Mouse (Mus musculus): ENCODE results near the gene Tead4. TPM values are rescaled to one million over a fixed set of nuclear protein-coding genes. Genes with fewer than 3 reads are reported as not detected.
"Not testable (repeated sequence)": the region's sequence is repeated elsewhere in the genome, so short reads cannot be mapped to it uniquely, and the experiment has no call there.

Gene Tead4
- polyA plus RNA-seq, 1 experiment, result 29.9 TPM

- H3K36me3 ChIP-seq (ENCODE audit: control insufficient read depth, insufficient read depth, low read length, poor library complexity, severe bottlenecking), result no peaks in the 10 kb centered on the region
- no peaks in the 10 kb centered on the region for H3K9me3 ChIP-seq (replicated peaks; ENCODE audit: control insufficient read depth, insufficient read depth, low read length, poor library complexity, severe bottlenecking)
- H3K9ac ChIP-seq (ENCODE audit: low read depth, poor library complexity, severe bottlenecking), result no peak overlapping the region
- H3K4me3 ChIP-seq (ENCODE audit: low read depth, low read length), result no peak overlapping the region
- H3K4me1 ChIP-seq (ENCODE audit: control insufficient read depth, insufficient read depth, low read length), result peaks cover 2% of the 10 kb centered on the region
- H3K27ac ChIP-seq (ENCODE audit: insufficient read depth, low read length), result no peak overlapping the region
- TF ChIP-seq EP300 (IDR thresholded peaks at IDR 0.05; ENCODE audit: insufficient read depth, low read depth, low read length) (no peak), CTCF (IDR thresholded peaks at IDR 0.05; ENCODE audit: low read depth, low read length) (peak; percentile 87)
- no peaks in the 10 kb centered on the region for H3K27me3 ChIP-seq (ENCODE audit: control insufficient read depth, insufficient read depth, low read length, poor library complexity, severe bottlenecking)
Measured at GRCm38 (mm10) chr6:128308311-128308710, 7.7 kb upstream of the Tead4 start.

- Histone ChIP-seq H3K36me3 (ENCODE audit: control insufficient read depth, insufficient read depth, low read length, poor library complexity, severe bottlenecking) (no peaks in the 10 kb centered on the region), H3K4me3 (ENCODE audit: low read depth, low read length) (no peak overlapping the region), H3K27me3 (ENCODE audit: control insufficient read depth, insufficient read depth, low read length, poor library complexity, severe bottlenecking) (no peaks in the 10 kb centered on the region), H3K9ac (ENCODE audit: low read depth, poor library complexity, severe bottlenecking) (no peak overlapping the region), H3K9me3 (replicated peaks; ENCODE audit: control insufficient read depth, insufficient read depth, low read length, poor library complexity, severe bottlenecking) (no peaks in the 10 kb centered on the region), H3K27ac (ENCODE audit: insufficient read depth, low read length) (no peak overlapping the region), H3K4me1 (ENCODE audit: control insufficient read depth, insufficient read depth, low read length) (peaks cover 2% of the 10 kb centered on the region)
- TF ChIP-seq POLR2A (IDR thresholded peaks at IDR 0.05; ENCODE audit: insufficient read depth, low read length) (no peak), EP300 (IDR thresholded peaks at IDR 0.05; ENCODE audit: insufficient read depth, low read depth, low read length) (no peak), CTCF (IDR thresholded peaks at IDR 0.05; ENCODE audit: low read depth, low read length) (no peak)
Measured at GRCm38 (mm10) chr6:128304801-128305200, 4.2 kb upstream of the Tead4 start.

GRCm38 (mm10) chr6:128302640-128303039, 2.0 kb upstream of the Tead4 start:
- not testable (repeated sequence) for H3K4me3 ChIP-seq (ENCODE audit: low read depth, low read length); H3K27ac ChIP-seq (ENCODE audit: insufficient read depth, low read length); H3K36me3 ChIP-seq (ENCODE audit: control insufficient read depth, insufficient read depth, low read length, poor library complexity, severe bottlenecking); H3K9ac ChIP-seq (ENCODE audit: low read depth, poor library complexity, severe bottlenecking); H3K9me3 ChIP-seq (replicated peaks; ENCODE audit: control insufficient read depth, insufficient read depth, low read length, poor library complexity, severe bottlenecking); H3K27me3 ChIP-seq (ENCODE audit: control insufficient read depth, insufficient read depth, low read length, poor library complexity, severe bottlenecking); H3K4me1 ChIP-seq (ENCODE audit: control insufficient read depth, insufficient read depth, low read length)

GRCm38 (mm10) chr6:128301891-128302290, 1.3 kb upstream of the Tead4 start:
- Histone ChIP-seq H3K9ac (ENCODE audit: low read depth, poor library complexity, severe bottlenecking) (no peak overlapping the region), H3K27me3 (ENCODE audit: control insufficient read depth, insufficient read depth, low read length, poor library complexity, severe bottlenecking) (no peaks in the 10 kb centered on the region), H3K27ac (ENCODE audit: insufficient read depth, low read length) (no peak overlapping the region), H3K4me1 (ENCODE audit: control insufficient read depth, insufficient read depth, low read length) (peaks cover 9% of the 10 kb centered on the region), H3K9me3 (replicated peaks; ENCODE audit: control insufficient read depth, insufficient read depth, low read length, poor library complexity, severe bottlenecking) (no peaks in the 10 kb centered on the region), H3K4me3 (ENCODE audit: low read depth, low read length) (no peak overlapping the region), H3K36me3 (ENCODE audit: control insufficient read depth, insufficient read depth, low read length, poor library complexity, severe bottlenecking) (no peaks in the 10 kb centered on the region)
- TF ChIP-seq CTCF (IDR thresholded peaks at IDR 0.05; ENCODE audit: low read depth, low read length) (no peak), POLR2A (IDR thresholded peaks at IDR 0.05; ENCODE audit: insufficient read depth, low read length) (no peak), EP300 (IDR thresholded peaks at IDR 0.05; ENCODE audit: insufficient read depth, low read depth, low read length) (0 out of 2 replicates have a peak, but pooled peaks have one; percentile 17)

GRCm38 (mm10) chr6:128301458-128301857, 835 bp upstream of the Tead4 start:
- Histone ChIP-seq H3K4me1 (ENCODE audit: control insufficient read depth, insufficient read depth, low read length) (peaks cover 11% of the 10 kb centered on the region), H3K4me3 (ENCODE audit: low read depth, low read length) (no peak overlapping the region), H3K27me3 (ENCODE audit: control insufficient read depth, insufficient read depth, low read length, poor library complexity, severe bottlenecking) (no peaks in the 10 kb centered on the region), H3K27ac (ENCODE audit: insufficient read depth, low read length) (no peak overlapping the region), H3K36me3 (ENCODE audit: control insufficient read depth, insufficient read depth, low read length, poor library complexity, severe bottlenecking) (no peaks in the 10 kb centered on the region), H3K9ac (ENCODE audit: low read depth, poor library complexity, severe bottlenecking) (no peak overlapping the region), H3K9me3 (replicated peaks; ENCODE audit: control insufficient read depth, insufficient read depth, low read length, poor library complexity, severe bottlenecking) (no peaks in the 10 kb centered on the region)
- TF ChIP-seq POLR2A (IDR thresholded peaks at IDR 0.05; ENCODE audit: insufficient read depth, low read length), result no peak
- no peak for TF ChIP-seq CTCF (IDR thresholded peaks at IDR 0.05; ENCODE audit: low read depth, low read length)
- TF ChIP-seq EP300 (IDR thresholded peaks at IDR 0.05; ENCODE audit: insufficient read depth, low read depth, low read length), result no peak

- Histone ChIP-seq H3K4me3 (ENCODE audit: low read depth, low read length) (peak overlapping the region; percentile 56), H3K27ac (ENCODE audit: insufficient read depth, low read length) (no peak overlapping the region), H3K36me3 (ENCODE audit: control insufficient read depth, insufficient read depth, low read length, poor library complexity, severe bottlenecking) (no peaks in the 10 kb centered on the region), H3K27me3 (ENCODE audit: control insufficient read depth, insufficient read depth, low read length, poor library complexity, severe bottlenecking) (no peaks in the 10 kb centered on the region), H3K9ac (ENCODE audit: low read depth, poor library complexity, severe bottlenecking) (peak overlapping the region; percentile 81), H3K4me1 (ENCODE audit: control insufficient read depth, insufficient read depth, low read length) (peaks cover 16% of the 10 kb centered on the region), H3K9me3 (replicated peaks; ENCODE audit: control insufficient read depth, insufficient read depth, low read length, poor library complexity, severe bottlenecking) (no peaks in the 10 kb centered on the region)
- no peak for TF ChIP-seq EP300 (IDR thresholded peaks at IDR 0.05; ENCODE audit: insufficient read depth, low read depth, low read length)
- no peak for TF ChIP-seq CTCF (IDR thresholded peaks at IDR 0.05; ENCODE audit: low read depth, low read length)
- no peak for TF ChIP-seq POLR2A (IDR thresholded peaks at IDR 0.05; ENCODE audit: insufficient read depth, low read length)
Measured at GRCm38 (mm10) chr6:128299292-128300133, 1.1 kb downstream of the Tead4 start.

Measured in ES-Bruce4 (cell line).